Mouse (Mus musculus) adrenal gland, adult (tissue): ENCODE measurements at regions not wholly inside any gene's neighbourhood (a gene's known extent, or its start where the extent isn't known, plus 50 kb on each side); places are given as distances from the start of the nearest gene placed in this dataset.

Experiments
- DNase-seq, 2 experiments: peaks; one replicate each; pipeline ENCODE4 v3.0.0; 2022 to 2023; ENCODE audit warnings: low spot score in 1 of 2; ENCODE audit not compliant: inconsistent age in 2 of 2

GRCm38 (mm10) chr5:4526042-4526815 lies 231.6 kb downstream of the Fzd1 start:
- no peak for DNase-seq

GRCm38 (mm10) chr5:4500599-4500998 lies 257.2 kb downstream of the Fzd1 start:
- peak; percentile 10 to 43 for DNase-seq

- DNase-seq = peak in 1 of 2 experiments; percentile 35
Measured at GRCm38 (mm10) chr5:4499036-4499435, 258.8 kb downstream of the Fzd1 start.

- peak; percentile 31 to 70 for DNase-seq
Measured at GRCm38 (mm10) chr5:4498425-4498824, 259.4 kb downstream of the Fzd1 start.

GRCm38 (mm10) chr5:4496907-4497200 lies 261.0 kb downstream of the Fzd1 start:
- peak in 1 of 2 experiments; percentile 53 for DNase-seq

- peak; percentile 91 to 94 for DNase-seq
Measured at GRCm38 (mm10) chr5:4496132-4496906, 261.5 kb downstream of the Fzd1 start.

GRCm38 (mm10) chr5:4495482-4495881 lies 262.4 kb downstream of the Fzd1 start:
- peak; percentile 15 to 41 for DNase-seq

- DNase-seq = no peak
Measured at GRCm38 (mm10) chr5:4486391-4487132, 271.3 kb downstream of the Fzd1 start.

- no peak for DNase-seq
Measured at GRCm38 (mm10) chr5:4485542-4486390, 272.1 kb downstream of the Fzd1 start.

- DNase-seq = no peak
Measured at GRCm38 (mm10) chr5:4484780-4485179, 273.1 kb downstream of the Fzd1 start.

- no peak for DNase-seq
Measured at GRCm38 (mm10) chr5:4484151-4484550, 273.7 kb downstream of the Fzd1 start.

GRCm38 (mm10) chr5:4474255-4474654 lies 282.1 kb downstream of the Mterf1b start:
- DNase-seq = no peak
